Mouse (Mus musculus) brain, adult 2 months (tissue): Measurements from ENCODE around the gene Stx3.

Source experiments
- DNase-seq: peaks from one replicate; pipeline ENCODE4 v3.0.0; 2011; ENCODE audit warnings: low read depth, low spot score

The Stx3 gene

GRCm38 (mm10) chr19:11819143-11819700 is at the start of gene Stx3:
Gene Stx3, minus strand, starts transcription at chr19:11819403.
- DNase-seq = peak; percentile 47

DNA sequence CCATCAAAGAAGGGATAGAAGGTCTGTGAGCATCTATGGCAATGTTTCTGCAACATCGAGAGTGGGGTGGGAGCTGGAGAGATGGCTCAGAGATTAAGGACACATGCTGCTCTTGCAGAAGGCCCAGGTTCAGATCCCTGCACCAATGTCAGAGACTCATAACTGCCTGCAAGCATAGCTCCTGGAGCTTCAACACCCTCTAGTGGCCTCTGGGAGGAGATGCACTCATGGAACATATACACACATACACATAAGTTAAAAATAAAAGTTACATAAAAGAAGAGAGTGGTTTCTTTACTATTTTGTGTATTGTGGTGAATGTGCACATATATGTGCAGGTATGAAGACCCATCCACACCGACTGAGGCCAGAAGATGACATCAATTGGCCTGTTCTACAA is 48.6 kb upstream of the Stx3 start:
- DNase-seq = no peak

DNA sequence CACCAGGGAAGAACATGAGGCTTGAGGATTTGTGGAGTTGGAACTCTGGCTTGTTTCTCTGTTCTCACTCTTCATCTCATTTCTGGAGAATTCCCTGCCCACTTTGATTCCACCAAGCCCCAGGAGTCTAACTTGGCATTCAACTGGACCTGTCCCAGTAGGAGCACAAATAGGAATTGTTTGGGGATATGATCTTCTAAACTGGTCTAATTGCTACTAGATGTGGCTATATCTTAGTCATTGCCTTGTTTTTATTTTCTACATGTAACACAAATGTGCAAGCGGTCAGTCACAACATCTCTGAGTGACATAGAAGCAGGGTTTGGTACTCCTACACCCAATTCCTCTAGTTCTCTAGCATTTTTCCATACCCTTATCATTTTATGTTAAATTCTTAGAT is 41.8 kb upstream of the Stx3 start, which contains the start of gene Olfr1418:
Olfr1418 (minus strand) TSS at position 101 of the 400 bp plus-strand sequence.
- DNase-seq = no peak

GRCm38 (mm10) chr19:11856506-11856905 is 37.3 kb upstream of the Stx3 start:
- DNase-seq = no peak

DNA sequence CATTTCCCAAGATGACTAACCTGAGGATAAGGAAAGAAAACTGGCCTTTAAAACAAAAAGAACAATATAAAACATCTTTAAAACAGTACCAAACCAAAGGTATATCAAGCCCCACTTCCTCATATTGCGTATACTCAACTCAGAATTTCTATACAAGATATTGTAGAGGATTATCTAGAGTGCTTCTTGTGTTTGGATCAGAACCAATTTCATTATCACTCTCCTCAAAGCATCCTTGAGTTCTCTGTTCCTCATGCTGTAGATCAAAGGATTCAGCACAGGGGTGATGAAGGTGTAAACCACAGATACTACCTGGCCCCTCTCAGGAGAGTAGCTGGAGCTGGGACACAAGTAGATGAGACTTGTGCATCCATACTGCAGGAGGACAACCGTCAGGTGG is 35.6 kb upstream of the Stx3 start:
- no peak for DNase-seq

GRCm38 (mm10) chr19:11852652-11853051 is 33.4 kb upstream of the Stx3 start:
- no peak for DNase-seq

GRCm38 (mm10) chr19:11846333-11846732 is 27.1 kb upstream of the Stx3 start:
- DNase-seq = peak; percentile 29

DNA sequence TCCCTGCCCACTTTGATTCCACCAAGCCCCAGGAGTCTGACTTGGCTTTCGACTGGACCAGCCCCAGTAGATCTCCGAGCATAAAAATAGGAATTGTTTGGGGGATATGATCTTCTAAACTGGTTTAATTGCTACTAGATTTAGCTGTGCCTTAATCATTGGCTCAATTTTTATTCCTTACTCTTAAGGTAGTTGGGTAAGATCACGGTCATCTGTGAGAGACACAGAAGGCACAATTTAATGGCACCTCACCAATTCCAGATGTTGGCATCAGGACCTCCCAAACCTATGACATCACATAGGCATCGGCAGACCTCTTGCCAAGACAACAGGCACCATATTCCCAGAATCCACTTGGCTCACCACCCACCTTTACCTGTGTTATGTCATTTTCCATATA is 19.9 kb upstream of the Stx3 start, which contains the start of gene Olfr1417:
Olfr1417 (minus strand) TSS at position 101 of the 400 bp plus-strand sequence.
- DNase-seq = no peak

DNA sequence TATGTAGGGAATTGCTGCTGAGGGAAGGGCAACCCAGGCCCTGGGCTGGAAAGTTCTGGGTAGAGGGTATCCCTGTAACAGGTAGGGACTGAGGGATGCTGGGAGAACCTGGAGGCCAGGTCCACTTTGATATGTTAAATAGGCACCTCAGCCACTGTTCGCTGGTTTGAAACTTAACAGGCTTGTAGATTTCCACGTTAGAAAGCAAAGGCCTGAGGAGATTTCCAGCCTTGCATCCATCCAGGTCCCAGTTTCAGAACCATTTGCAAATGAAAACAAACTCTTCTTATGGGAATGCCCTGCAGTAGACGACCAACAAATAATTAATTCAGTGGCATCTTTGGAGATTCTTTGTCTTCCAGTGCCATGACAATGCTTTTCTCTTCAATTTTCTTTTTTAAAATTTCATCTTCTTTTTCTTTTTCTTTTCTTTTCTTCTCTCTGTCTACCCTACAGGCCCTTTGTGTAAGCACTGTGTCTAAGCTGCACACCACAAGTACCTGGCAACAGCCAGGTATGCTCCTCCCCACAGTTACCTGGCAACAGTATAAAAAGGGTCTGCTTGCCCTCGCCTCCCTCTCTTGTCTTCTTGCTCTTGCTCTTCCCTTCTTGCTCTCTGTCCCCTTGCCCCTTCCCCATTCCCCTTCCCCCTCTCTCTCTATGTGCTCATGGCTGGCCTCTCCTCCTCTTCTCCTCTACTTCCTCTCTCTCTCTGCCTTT is 4.3 kb upstream of the Stx3 start:
- no peak for DNase-seq

DNA sequence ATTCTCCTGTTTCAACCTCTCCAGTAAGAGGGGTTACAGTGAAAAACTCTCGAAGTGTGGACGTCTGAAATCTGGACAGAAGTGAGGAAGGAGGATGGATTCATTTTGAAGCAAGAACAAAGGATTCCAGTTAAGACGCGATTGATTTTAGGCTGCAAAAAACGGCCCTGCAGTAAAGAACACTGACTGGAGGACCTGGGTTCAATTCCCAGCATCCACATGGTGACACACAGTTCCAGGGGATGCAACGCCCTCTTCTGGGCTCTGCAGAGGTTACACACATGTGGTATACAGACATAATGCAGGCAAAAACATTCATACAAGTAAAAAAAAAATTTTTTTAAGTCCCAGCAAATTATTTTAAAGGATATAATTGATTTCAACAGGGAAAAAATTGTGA is 1.0 kb upstream of the Stx3 start:
- DNase-seq = peak; percentile 18

DNA sequence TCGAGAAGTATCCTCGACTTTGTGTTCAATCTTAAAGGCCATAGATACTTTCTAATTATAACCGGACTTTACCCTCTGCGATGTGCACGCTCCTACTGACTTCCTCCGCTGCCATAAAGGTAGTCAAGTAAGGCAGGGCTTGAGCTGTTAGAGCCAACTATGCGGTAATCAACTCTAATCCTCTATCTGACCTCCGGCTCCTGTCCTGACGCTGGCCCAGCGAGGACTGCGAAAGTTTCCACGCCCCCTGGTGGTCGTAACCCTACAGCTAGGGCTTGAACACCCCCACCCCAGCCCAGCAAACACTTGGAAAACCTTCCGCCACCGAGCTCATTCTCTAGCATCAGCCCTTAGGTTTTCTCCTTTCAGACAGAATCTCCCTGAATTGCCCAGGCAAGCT is 597 bp upstream of the Stx3 start:
- peak; percentile 81 for DNase-seq

DNA sequence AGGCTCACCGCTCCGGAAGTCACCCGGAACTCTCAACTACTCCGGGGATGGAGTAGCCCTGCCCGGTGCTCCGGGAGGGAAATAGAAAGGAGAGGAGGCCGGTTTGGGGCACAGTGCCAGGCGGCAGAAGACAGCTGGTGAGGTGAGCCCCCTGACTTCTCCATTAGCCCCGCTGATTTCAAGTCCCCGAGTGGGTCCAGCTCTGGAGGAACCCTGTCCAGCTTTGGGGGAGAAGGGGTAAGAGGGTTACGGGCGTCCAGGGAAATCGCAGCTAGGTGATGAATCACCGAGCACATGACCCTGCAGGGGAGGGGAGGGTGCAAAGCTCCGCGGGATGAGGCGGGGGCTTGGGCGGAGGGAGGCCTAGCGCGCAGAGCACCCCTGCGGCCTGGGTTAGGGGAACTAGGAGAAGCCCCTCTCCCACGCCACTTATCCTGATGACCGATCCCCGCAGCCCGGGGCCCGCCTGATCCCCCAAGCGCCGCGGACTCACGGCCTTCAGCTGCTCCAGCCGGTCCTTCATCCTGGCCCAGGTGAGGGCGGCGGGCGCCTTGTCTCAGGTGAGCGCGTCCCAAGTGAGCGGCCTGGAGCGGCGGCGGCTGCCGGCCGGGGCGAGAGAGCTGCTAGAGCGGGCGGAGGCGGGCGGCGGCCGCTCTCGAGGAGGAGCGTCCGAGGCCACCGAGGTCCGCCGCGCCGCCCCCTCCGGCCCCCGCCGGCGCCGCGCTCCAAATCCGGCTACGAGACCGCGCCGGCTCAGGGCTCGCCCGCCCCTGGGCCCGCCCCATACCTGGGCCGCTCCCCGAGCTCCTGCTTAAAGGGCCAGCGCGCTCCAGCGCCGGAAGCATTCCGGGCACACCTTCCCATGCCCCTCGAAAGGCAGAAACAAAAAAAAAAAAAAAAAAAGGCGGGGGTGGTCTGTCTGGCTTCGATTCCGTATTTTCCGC is 732 bp downstream of the Stx3 start:
- DNase-seq = peak; percentile 85

DNA sequence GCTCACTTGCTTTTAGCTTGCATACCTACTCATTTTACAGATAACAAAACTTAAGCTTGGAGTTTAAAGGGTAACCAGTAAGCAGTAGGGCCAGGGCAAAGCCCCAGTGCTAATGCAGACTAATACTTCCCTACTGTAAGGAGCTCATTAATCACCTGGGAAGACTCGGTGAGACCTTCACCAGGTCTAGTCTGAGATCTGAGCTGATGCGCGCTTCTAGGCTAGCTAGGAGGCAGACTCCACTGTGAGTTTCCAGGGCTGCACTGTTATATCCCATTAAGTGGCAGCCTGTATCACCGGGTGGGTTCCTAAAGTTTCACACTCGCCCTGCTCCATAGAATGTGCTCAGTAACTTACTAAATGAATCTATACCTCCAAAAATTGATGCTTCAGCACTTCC is 1.6 kb downstream of the Stx3 start:
- peak; percentile 18 for DNase-seq

- no peak for DNase-seq
Measured at GRCm38 (mm10) chr19:11816706-11817105, 2.5 kb downstream of the Stx3 start.

GRCm38 (mm10) chr19:11814742-11815333 is 4.4 kb downstream of the Stx3 start:
- no peak for DNase-seq

DNA sequence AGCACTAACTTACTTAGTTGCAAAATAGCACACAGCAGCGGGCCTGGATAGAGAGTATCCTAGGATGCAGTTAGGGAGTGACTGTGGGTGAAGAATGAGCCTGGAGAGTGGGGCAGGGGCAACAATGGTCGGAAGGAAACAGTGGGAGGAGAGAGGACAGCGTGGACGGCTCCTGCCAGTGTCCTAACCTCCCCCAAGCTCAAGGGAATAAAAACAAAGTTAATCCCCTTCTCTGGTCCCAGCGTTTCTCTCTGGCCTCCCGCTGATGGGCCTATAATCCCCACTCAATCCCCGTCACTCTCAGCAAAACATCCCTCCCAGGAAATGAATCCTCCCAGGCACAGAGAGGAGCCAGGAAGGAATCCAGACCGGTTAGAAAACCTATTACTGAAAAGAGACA is 5.6 kb downstream of the Stx3 start:
- no peak for DNase-seq

- peak; percentile 14 for DNase-seq
Measured at GRCm38 (mm10) chr19:11813136-11813535, 6.1 kb downstream of the Stx3 start.

DNA sequence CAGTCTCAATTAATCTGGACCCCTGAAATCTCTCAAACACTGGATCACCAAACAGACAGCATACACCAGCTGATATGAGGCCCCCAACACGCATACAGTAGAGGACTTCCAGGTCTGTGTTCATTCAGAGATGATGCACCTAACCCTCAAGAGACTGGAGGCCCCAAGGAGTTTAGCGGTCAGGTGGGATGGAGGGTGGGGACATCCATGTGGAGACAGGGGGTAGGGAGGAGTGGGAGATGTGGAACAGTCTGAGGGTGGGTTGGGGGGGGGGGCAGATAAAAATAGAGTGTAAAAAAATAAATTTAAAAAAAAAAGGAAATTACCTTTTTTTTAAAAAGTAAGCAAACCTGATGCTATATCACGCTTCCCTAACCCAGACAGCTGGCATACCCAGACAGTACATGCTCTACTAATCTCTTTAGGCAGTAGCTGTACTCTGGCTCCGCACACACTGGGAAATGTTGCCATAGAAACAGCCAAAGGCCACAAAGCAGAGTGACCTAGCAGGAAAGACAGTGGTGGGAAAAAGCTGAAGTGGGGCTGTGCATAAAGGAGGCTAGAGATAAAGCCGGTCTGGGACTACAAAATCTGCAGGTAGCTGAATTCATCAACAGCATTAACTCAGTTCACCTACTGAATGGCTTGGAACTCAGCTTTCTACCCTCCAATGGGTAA is 7.4 kb downstream of the Stx3 start:
- DNase-seq = peak; percentile 65

GRCm38 (mm10) chr19:11810856-11811255 is 8.3 kb downstream of the Stx3 start:
- DNase-seq = no peak

GRCm38 (mm10) chr19:11810003-11810758 is 9.0 kb downstream of the Stx3 start:
- DNase-seq = peak; percentile 11

DNA sequence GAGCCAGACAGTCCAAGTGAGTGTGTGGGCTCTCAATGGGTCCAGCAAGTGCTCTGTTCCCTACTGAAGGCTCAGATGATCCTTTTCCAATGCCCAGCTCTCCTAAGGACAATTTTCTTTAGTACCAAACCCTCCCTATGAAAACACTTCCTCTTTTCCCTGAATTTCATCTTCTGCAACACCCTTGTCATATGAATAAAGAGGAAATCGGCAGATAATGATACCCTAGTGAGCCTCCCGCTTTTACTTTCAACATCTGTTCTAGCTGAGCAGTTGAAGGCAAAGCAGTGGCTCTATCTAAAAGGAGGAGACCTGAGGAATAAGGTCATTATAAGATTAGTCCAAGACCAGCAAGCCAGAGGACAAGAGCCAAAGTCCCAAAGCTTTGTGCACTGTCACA is 10.8 kb downstream of the Stx3 start:
- no peak for DNase-seq
